Mouse (Mus musculus) layer of hippocampus, adult 2 months (tissue): ENCODE measurements at regions not wholly inside any gene's neighbourhood (a gene's known extent, or its start where the extent isn't known, plus 50 kb on each side); places are given as distances from the start of the nearest gene placed in this dataset.

ENCODE experiments used
- DNase-seq, 2 experiments: peaks; one replicate each; pipeline ENCODE4 v3.0.0; 2022; ENCODE audit warnings: low spot score in 2 of 2
- H3K27ac ChIP-seq: fragments of 200-600 bp; 2 replicates; pipeline ENCODE4 v1.8.1; 2022
- H3K4me3 ChIP-seq: fragments of 200-600 bp; 2 replicates; pipeline ENCODE4 v1.8.1; 2022; ENCODE audit warnings: mild to moderate bottlenecking
- CTCF ChIP-seq: fragments of 200-600 bp; conservative IDR thresholded peaks from 2 replicates; pipeline ENCODE4 v1.8.1; 2022; ENCODE audit warnings: antibody characterized with exemption, mild to moderate bottlenecking, moderate library complexity

DNA sequence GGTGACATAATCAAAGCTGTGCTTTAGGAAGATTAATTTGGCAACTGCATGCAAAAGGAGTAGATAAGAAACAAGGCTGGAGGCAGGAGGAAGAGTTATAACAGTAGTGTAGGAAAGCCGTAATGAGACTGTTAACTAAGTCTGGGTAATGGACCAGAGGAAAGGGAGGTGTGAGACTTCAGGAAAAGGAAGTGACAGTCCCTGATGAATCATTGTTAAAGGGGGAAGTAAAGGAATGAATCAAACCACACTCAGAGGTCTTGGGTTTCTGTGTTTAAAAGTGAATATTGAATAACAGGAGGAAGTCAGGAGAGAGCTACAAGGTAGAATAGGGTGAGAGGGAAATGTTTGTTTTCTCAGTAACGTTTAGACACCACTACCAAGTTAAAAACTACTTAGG is 1175.9 kb downstream of the Diaph3 start:
- Histone ChIP-seq H3K27ac (no peak overlapping the region), H3K4me3 (no peak overlapping the region)
- TF ChIP-seq CTCF: no peak
- DNase-seq: no peak

DNA sequence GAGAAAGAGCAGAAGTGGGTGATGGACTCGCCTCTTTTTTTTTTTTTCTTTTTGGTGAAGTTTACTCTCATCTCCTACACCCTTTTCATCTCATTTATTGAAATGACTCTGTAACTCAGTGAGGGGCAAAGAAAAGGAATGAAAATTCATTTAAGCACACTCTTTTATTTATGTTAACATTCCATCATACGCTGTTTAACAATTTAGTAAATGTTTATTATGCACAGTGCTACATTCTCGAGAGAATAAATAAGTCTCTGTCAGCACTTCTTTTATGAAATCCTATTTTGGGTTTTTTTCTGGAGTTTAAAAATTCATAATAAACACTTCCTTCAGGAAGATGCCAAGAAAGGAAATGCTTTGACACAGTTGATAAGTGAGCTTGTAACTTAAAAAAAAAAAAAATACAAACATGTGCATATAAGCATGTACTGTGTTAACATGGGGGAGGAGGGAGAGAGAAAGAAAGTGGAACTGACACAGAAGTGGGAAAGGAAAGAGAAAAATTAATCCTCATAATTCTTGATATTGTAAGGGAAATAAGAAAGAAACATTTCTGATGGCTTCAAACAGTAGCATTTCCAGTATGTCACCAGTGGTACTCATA is 1195.2 kb downstream of the Diaph3 start:
- TF ChIP-seq CTCF: no peak
- DNase-seq: no peak
- Histone ChIP-seq H3K4me3 (no peak overlapping the region), H3K27ac (no peak overlapping the region)

- H3K27ac ChIP-seq: no peak overlapping the region
- H3K4me3 ChIP-seq: no peak overlapping the region
- no peak for TF ChIP-seq CTCF
- DNase-seq: no peak
These were observed 1198.2 kb downstream of the Diaph3 start for GRCm38 (mm10) chr14:85942792-85943191.

DNA sequence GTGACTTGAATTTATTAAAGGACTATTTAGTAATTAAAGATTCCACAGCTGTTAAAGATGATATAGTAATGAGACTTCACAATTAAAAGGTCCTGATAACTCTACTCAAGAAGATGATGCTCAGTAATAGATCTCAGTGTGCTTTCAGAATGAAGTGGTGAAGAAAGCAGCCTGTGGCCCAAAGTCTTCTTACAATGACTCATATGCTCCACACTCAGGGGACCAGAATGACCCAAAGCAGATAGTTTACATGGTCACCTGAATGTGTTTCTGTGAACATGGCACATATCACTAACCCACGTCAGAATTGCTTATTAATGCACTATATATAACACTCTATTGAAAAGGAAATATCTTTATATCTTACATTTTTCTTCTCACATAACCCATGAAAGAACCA is 1200.5 kb downstream of the Diaph3 start:
- no peak for DNase-seq
- TF ChIP-seq CTCF: no peak
- Histone ChIP-seq H3K4me3 (no peak overlapping the region), H3K27ac (no peak overlapping the region)

GRCm38 (mm10) chr14:85935091-85935490 is 1205.9 kb downstream of the Diaph3 start:
- TF ChIP-seq CTCF: no peak
- Histone ChIP-seq H3K27ac (peak overlapping the region; percentile 53), H3K4me3 (no peak overlapping the region)
- no peak for DNase-seq

DNA sequence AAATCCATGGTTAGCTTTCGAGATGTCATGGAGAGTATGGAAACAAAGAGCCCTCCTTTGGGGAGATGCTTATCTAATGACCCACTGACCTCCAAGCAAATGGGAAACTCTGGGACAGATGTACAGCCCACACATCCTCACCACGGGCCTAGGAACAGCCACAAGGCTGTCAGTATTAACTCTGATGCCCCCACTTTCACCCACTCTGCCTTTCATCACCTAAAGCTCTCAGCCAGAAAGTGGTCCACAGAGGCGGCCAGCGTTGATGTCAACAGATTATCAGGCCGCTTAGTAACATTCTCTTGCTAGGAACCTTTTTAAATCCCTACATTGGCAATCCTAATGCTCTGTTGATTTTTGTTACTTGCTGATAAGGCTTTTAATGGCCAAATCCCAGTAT is 1210.6 kb downstream of the Diaph3 start:
- Histone ChIP-seq H3K27ac (no peak overlapping the region), H3K4me3 (no peak overlapping the region)
- no peak for DNase-seq
- no peak for TF ChIP-seq CTCF

DNA sequence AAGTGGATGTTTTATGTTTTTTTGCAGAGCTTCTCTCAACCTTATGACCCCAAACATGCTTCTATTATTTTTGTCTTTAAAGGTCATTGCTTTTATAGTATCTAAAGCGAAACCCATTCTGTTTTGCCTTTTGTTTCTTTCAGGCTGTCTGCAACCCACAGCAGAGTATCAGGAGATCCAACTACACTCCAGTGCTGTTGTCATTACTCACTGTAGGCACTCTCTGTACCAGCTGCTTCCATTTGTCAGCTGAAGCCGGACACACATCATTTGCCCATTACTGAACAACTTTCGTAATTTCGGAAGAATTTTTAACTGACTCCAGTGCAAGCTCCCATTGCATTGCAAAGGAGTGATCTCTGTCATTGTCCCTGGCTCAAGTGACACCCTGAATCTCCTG is 1222.1 kb downstream of the Diaph3 start:
- TF ChIP-seq CTCF: no peak
- no peak for DNase-seq
- H3K4me3 ChIP-seq: no peak overlapping the region
- no peak overlapping the region for H3K27ac ChIP-seq

DNA sequence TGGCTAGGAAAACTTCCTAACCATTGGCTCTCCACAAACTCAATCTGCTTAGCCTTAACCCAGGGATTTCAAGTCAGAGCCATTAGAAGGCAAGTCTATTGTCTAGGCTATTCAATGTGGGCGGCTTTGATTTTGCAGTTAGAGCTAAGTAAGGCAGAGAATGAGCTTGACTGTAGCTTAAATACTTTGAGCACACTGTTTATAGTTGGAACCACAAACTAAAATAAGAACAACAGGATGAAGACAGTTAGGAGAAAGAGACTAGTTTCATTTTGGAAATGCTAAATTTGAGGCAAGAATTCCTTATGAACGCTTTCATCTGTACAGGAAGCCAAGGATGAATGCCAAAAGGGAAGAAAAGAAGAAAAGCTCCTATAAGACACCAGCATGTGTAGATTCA is 1225.3 kb downstream of the Diaph3 start:
- Histone ChIP-seq H3K27ac (no peak overlapping the region), H3K4me3 (no peak overlapping the region)
- TF ChIP-seq CTCF: no peak
- DNase-seq: no peak

DNA sequence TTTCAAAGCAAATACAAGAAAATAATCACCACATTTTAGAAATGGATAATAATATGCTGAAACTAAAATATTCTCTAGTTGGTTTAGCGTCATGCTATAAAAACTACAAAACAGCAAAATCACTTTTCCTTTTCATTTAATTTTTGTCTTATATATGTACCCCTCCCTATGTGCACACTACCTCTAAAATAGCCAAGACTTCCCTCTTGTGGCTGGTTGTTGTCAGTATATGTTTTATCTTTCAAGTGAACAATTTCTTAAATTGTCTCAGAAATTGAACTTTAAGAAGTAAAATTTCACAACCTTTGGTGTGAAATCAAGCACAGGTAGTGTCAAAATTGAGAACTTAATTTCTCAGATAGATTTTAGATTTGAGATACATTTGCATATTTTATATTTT is 1243.1 kb downstream of the Diaph3 start:
- DNase-seq: no peak
- Histone ChIP-seq H3K4me3 (no peak overlapping the region), H3K27ac (no peak overlapping the region)
- peak; percentile 73 for TF ChIP-seq CTCF

GRCm38 (mm10) chr14:85861371-85861951 is 1279.6 kb downstream of the Diaph3 start:
- no peak for TF ChIP-seq CTCF
- H3K4me3 ChIP-seq: no peak overlapping the region
- H3K27ac ChIP-seq: no peak overlapping the region
- DNase-seq: no peak

- no peak for TF ChIP-seq CTCF
- no peak overlapping the region for H3K27ac ChIP-seq
- no peak overlapping the region for H3K4me3 ChIP-seq
- DNase-seq: no peak
These were observed 1291.5 kb downstream of the Diaph3 start for GRCm38 (mm10) chr14:85849490-85849889.

- H3K4me3 ChIP-seq: no peak overlapping the region
- no peak overlapping the region for H3K27ac ChIP-seq
- no peak for DNase-seq
- TF ChIP-seq CTCF: no peak
These were observed 1305.5 kb downstream of the Diaph3 start for GRCm38 (mm10) chr14:85835494-85835893.

DNA sequence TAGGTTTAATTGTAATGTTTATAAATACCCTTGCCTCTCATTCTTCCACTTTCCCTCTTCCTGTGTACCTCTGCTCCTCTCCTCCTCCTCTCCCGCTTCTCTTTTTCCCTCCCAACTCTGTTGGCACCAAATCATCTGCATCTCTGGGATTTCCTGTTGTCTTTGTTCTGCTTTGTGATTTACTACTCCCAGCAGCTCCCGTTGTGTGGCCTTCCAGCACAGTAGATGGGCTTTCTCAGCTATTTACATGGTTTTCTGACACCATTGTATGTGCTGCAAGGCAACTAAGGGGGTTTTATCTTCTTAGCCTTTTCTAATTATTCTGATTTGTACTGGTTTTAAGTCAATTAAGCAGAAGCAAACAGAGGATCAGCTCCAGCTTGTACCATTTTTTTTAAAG is 1326.1 kb downstream of the Diaph3 start:
- Histone ChIP-seq H3K4me3 (no peak overlapping the region), H3K27ac (no peak overlapping the region)
- no peak for TF ChIP-seq CTCF
- no peak for DNase-seq

GRCm38 (mm10) chr14:85784386-85784785 is 1341.0 kb downstream of the Pcdh17 start:
- Histone ChIP-seq H3K4me3 (no peak overlapping the region), H3K27ac (no peak overlapping the region)
- TF ChIP-seq CTCF: no peak
- DNase-seq: no peak
